Mouse (Mus musculus) embryonic fibroblast, embryonic 13.5 days (primary cell): ENCODE data around the gene Hlx.

Experiments
- CTCF ChIP-seq: IDR thresholded peaks from 2 replicates; pipeline ENCODE4 v1.5.1; 2011; ENCODE audit warnings: mild to moderate bottlenecking, control low read depth, low read length, moderate library complexity, borderline replicate concordance; ENCODE audit not compliant: insufficient read depth
- POLR2A ChIP-seq: IDR thresholded peaks from 2 replicates; pipeline ENCODE4 v1.6.1; 2011; ENCODE audit warnings: low read depth, mild to moderate bottlenecking, control low read depth, low read length, moderate library complexity

- no peak for TF ChIP-seq POLR2A
- no peak for TF ChIP-seq CTCF
Observed at GRCm38 (mm10) chr1:184707532-184708248, 24.7 kb downstream of the Hlx start.
